Mouse (Mus musculus): Measurements from ENCODE around the gene B3galt2. TPM values are rescaled to one million over a fixed set of nuclear protein-coding genes. Genes with fewer than 3 reads are reported as not detected.

The B3galt2 gene
- polyA plus RNA-seq (2016; fragmentation: Nextera tagmentation; extraction: Ambion mirVana): 1.7 and 2.0 TPM in 2 replicates

DNA sequence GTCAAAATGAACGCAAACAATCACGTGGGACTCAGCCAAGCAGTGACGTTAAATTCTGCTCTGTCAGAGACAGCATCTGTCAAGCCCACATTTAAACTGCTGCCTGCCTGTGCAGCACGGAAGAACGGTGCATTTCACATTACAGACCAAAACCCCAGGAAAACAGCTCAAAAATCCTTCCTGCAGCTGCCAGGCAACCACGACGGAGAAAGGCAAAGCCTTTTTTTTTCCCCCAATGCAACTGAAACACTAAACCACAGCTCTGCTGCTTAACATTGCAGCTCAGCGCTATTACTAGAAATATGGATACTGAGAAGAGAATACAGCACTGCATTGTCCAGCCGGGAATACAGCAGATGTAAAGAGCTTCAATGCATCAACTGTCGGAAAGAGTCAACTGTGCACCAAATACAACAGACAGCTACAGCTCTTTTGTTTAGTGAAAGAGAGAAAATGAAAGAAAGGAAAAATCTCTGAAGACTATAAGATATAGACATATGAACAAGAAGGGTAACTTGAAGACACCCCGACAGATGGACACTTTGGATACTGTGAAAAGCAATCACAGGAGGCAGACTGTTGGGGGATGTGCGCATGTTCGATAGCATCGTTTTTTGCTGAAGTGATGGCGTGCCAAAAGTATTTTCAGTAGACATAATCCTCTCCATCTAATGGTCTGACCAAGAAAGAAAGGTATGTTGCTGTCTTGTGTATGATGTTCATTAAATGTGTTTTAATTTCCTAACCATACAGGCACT lies at the start of gene B3galt2:
Gene B3galt2 (plus strand): TSS at position 15 of the 758 bp plus-strand sequence.
- 40% methylated on average over 15 of the region's 15 CpGs for WGBS
- H3K4me2 ChIP-seq (replicated peaks): peak within 1 kb of the TSS; percentile 52
- H3K9ac ChIP-seq: peak within 1 kb of the TSS; percentile 43; the same call in 1 of the 2 replicates
- peak within 1 kb of the TSS; percentile 32 for H3K4me3 ChIP-seq
- H3K27me3 ChIP-seq (replicated peaks): no peaks in the 10 kb centered on the region
- H3K27ac ChIP-seq: peak within 1 kb of the TSS; percentile 78
- peak; percentile 86 for ATAC-seq (ENCODE audit: low FRiP score, low read depth)
- H3K4me1 ChIP-seq: no peaks in the 10 kb centered on the region
- no peaks in the 10 kb centered on the region for H3K36me3 ChIP-seq
- H3K9me3 ChIP-seq: no peaks in the 10 kb centered on the region

DNA sequence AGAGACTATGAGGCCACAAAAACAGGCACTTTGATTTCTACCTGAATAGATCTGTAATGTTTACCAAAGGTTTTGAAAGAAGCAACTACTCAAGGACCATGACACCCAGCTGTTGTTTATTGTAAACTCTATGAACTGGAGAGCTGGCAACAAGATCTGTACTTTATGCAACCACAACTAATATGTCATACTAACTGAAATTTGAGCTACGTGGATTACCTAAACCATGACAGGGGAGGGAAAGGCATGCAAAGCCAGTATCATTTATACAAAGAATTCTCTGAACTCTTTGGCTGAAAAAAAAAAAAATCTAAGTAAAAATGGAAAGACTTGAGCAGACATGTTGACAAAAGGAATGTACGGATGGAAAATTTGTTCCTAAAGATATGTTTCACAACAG lies 43.6 kb upstream of the B3galt2 start:
- 95% methylated on average over 2 of the region's 2 CpGs for WGBS
- H3K9ac ChIP-seq: no peak overlapping the region
- ATAC-seq (ENCODE audit: low FRiP score, low read depth): no peak
- H3K27ac ChIP-seq: no peak overlapping the region
- no peak overlapping the region for H3K4me3 ChIP-seq
- no peaks in the 10 kb centered on the region for H3K36me3 ChIP-seq
- no peaks in the 10 kb centered on the region for H3K4me1 ChIP-seq
- H3K4me2 ChIP-seq (replicated peaks): no peak overlapping the region
- H3K9me3 ChIP-seq: no peaks in the 10 kb centered on the region
- H3K27me3 ChIP-seq (replicated peaks): no peaks in the 10 kb centered on the region

DNA sequence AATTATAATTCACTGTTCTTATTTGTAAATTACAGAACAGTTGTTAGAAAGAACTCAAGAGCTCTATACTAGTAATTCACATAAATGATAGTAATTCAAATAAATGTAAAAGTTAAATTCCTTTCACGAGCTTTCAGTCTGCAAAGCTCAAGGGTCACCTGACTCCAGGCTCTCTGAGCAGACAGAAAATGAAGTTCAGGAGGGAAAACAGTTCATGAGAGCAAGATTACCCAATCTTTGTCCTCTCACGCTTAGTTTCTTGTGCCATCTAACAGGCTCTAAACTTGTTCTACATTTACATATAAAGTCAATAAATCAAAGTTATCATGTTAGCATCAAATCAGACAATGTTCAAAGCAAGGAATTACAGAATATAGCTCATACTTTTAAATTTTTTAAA lies 31.6 kb upstream of the B3galt2 start:
- no peaks in the 10 kb centered on the region for H3K4me1 ChIP-seq
- H3K9me3 ChIP-seq: no peaks in the 10 kb centered on the region
- no peak overlapping the region for H3K4me3 ChIP-seq
- no peaks in the 10 kb centered on the region for H3K27me3 ChIP-seq (replicated peaks)
- no peak overlapping the region for H3K4me2 ChIP-seq (replicated peaks)
- H3K36me3 ChIP-seq: peaks cover 9% of the 10 kb centered on the region
- no peak for ATAC-seq (ENCODE audit: low FRiP score, low read depth)
- WGBS: 94% methylated on average over 2 of the region's 2 CpGs
- H3K27ac ChIP-seq: no peak overlapping the region
- H3K9ac ChIP-seq: no peak overlapping the region

DNA sequence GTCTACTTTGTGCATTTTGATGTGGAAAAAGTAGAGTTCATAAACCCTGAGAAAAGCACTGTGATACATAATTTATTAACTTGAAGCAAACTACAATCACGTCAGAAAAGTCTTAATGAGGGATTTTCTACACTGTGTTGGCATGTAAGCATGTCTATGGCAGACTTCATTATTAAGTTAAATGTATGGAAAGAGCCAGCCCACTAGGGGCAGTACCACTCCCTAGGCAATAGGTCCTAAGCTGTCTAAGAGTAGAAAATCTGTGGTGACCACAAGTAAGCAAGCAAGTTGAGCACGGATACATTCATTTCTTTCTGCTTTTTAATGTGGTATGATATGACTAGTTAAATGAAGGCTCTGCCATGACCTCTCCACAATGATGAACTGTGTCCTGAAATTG lies 27.6 kb upstream of the B3galt2 start:
- WGBS: 94% methylated on average over 2 of the region's 2 CpGs
- no peak overlapping the region for H3K27ac ChIP-seq
- no peak overlapping the region for H3K4me2 ChIP-seq (replicated peaks)
- no peak overlapping the region for H3K9ac ChIP-seq
- H3K36me3 ChIP-seq: peaks cover 9% of the 10 kb centered on the region
- no peaks in the 10 kb centered on the region for H3K9me3 ChIP-seq
- H3K27me3 ChIP-seq (replicated peaks): no peaks in the 10 kb centered on the region
- H3K4me1 ChIP-seq: no peaks in the 10 kb centered on the region
- H3K4me3 ChIP-seq: no peak overlapping the region
- ATAC-seq (ENCODE audit: low FRiP score, low read depth): no peak

DNA sequence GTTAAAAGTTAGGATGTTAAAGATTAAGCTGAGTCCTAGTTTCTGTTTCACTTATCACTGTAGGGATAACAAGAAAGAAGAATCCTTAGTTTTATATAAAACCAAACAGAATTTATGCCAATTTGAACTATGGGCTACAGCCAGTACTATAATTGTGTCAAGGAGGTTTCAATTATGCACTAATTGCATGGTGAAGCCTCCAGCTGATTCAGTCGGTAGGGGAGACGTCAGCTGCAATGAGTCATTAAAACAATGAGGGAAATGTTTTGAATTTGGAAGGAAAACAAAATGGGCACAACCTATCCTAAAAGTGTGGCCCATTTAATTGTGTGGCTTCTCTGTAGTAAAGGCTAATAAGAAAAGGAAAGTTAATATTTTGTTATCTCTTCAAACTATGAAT lies 20.7 kb upstream of the B3galt2 start:
- WGBS: 49% methylated on average over 2 of the region's 2 CpGs
- ATAC-seq (ENCODE audit: low FRiP score, low read depth): no peak

DNA sequence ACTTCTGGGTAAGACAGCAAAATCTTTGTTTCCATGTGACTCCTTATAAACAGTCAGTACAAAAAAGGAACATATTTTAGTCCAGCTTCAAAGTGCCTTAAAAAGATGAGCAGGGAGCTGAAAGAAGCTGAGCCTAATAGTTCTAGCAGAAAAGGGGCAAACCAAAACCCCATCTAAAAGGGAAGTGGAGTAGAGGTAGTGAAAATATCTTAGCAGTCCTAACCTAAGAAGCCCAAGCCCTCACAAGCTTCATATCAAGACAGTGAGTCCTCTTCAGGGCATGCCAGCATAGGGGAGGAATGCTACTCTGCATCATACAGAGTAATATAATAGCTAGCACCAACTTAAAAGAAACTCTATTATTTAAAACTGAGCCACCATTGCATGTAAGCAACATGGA lies 18.5 kb upstream of the B3galt2 start:
- H3K27me3 ChIP-seq (replicated peaks): no peaks in the 10 kb centered on the region
- peaks cover 10% of the 10 kb centered on the region; the same call in 1 of the 2 replicates for H3K36me3 ChIP-seq
- no peak overlapping the region for H3K4me3 ChIP-seq
- ATAC-seq (ENCODE audit: low FRiP score, low read depth): no peak
- H3K9ac ChIP-seq: no peak overlapping the region
- no peak overlapping the region for H3K4me2 ChIP-seq (replicated peaks)
- H3K27ac ChIP-seq: no peak overlapping the region
- H3K9me3 ChIP-seq: no peaks in the 10 kb centered on the region
- no peaks in the 10 kb centered on the region for H3K4me1 ChIP-seq

More for the DNA sequence above, 20.7 kb upstream of the B3galt2 start:
- H3K9me3 ChIP-seq: no peaks in the 10 kb centered on the region
- H3K4me2 ChIP-seq (replicated peaks): no peak overlapping the region
- no peaks in the 10 kb centered on the region; the same call in 1 of the 2 replicates for H3K36me3 ChIP-seq
- H3K4me3 ChIP-seq: no peak overlapping the region
- H3K4me1 ChIP-seq: no peaks in the 10 kb centered on the region
- H3K27ac ChIP-seq: no peak overlapping the region
- H3K27me3 ChIP-seq (replicated peaks): no peaks in the 10 kb centered on the region
- no peak overlapping the region for H3K9ac ChIP-seq

DNA sequence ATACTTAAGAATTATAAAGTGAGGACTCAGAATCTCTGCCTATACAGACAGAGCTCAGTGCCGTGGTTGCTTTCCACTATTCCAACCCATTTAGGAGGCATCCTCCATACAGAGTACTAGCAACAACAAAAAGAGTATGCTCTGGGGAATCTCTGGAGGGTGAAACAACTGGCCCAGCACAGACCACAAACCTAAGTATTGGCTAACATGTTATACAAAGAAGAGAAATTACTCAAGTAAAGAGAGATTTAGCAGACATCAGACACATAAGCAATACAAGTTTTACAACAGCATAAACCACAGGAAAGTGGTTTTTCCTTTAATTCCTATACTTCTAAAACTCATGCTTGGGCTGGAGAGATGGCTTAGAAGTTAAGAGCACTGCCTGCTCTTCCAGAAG lies 17.8 kb upstream of the B3galt2 start:
- H3K4me1 ChIP-seq: no peaks in the 10 kb centered on the region
- H3K36me3 ChIP-seq: peaks cover 12% of the 10 kb centered on the region; the same call in 1 of the 2 replicates
- no peak overlapping the region for H3K9ac ChIP-seq
- no peak overlapping the region for H3K4me3 ChIP-seq
- H3K4me2 ChIP-seq (replicated peaks): no peak overlapping the region
- no peak for ATAC-seq (ENCODE audit: low FRiP score, low read depth)
- no peaks in the 10 kb centered on the region for H3K9me3 ChIP-seq
- 92% methylated on average over 1 of the region's 1 CpGs for WGBS
- no peak overlapping the region for H3K27ac ChIP-seq
- H3K27me3 ChIP-seq (replicated peaks): no peaks in the 10 kb centered on the region

DNA sequence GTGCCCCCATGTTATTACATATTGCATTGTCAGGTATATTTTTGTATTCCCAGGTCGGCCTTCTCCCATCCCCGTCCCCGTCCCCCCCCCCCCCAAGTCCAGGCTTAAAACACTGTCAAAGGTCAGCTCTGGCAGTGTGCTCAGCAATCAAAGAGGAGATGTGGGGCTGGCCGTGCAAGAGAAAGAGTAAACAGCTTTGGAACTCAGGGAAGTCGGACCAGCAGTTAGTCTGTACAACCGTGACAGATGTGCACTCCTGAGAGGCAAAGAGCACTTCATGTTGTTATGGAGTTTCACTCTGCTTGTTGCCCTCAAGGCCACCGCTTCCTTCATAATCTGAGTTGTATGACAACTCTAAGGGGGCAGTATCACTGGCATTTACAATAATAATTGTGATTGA lies 9.1 kb upstream of the B3galt2 start:
- Histone ChIP-seq H3K27ac (no peak overlapping the region), H3K4me1 (no peaks in the 10 kb centered on the region), H3K9ac (no peak overlapping the region), H3K4me2 (replicated peaks) (no peak overlapping the region), H3K4me3 (no peak overlapping the region), H3K27me3 (replicated peaks) (no peaks in the 10 kb centered on the region), H3K36me3 (peaks cover 9% of the 10 kb centered on the region; the same call in 1 of the 2 replicates), H3K9me3 (no peaks in the 10 kb centered on the region)
- 60% methylated on average over 7 of the region's 7 CpGs for WGBS
- no peak for ATAC-seq (ENCODE audit: low FRiP score, low read depth)

DNA sequence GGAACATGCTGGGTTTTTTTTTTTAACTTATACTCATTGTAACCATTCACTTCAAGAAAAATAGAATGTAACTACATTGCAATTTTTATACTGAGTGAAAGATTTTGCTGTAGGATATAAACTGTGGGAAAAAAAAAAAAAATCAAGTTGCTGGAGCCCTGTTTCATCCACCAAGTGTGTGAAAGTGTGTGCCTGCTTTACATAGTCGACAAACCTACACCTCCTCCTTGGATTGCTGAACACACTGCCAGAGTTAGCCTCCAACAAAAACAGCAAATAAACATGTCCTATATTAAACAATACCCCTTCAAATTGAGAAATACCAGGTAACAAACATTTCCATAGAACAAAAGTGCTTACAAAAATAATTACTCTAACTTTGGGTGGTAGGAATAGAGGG lies 8.1 kb upstream of the B3galt2 start:
- H3K4me1 ChIP-seq: no peaks in the 10 kb centered on the region
- no peaks in the 10 kb centered on the region for H3K36me3 ChIP-seq
- ATAC-seq (ENCODE audit: low FRiP score, low read depth): no peak

DNA sequence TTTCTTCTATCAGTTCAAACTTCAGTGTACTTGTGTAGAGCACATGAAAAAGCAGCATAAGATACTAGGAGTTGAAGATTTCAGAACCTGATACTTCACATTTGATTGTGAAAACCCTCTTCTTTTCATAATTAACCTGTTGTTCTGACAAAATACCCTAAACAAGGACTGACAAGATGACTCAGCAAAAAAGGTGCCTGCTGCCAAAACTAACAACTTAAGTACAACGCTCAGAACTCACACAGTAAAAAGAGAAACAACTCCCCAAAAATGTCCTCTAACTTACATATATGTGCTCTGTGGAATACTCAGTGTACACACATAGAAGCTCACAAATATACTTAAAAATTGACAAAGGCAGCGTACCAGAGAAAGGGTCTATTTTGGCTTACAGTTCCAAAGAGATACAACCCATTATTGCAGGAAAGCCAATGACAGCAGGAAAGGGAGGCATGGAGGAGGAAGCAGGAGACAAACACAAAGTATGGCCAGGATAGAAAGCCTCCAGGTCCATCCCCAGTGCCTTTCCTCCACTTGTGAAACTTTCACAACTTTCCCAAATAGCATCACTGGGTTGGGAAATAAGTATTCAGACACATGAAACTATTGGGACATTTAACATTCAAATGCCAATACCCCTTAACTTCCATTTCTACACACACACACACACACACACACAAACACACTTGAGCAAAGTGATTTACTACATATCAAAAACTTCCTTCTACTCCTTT lies 7.4 kb upstream of the B3galt2 start:
- ATAC-seq (ENCODE audit: low FRiP score, low read depth): no peak
- no peak overlapping the region for H3K9ac ChIP-seq
- H3K4me1 ChIP-seq: no peaks in the 10 kb centered on the region
- no peak overlapping the region for H3K4me3 ChIP-seq
- no peaks in the 10 kb centered on the region for H3K27me3 ChIP-seq (replicated peaks)
- no peak overlapping the region for H3K4me2 ChIP-seq (replicated peaks)
- H3K27ac ChIP-seq: no peak overlapping the region
- no peaks in the 10 kb centered on the region for H3K9me3 ChIP-seq
- no peaks in the 10 kb centered on the region for H3K36me3 ChIP-seq
- WGBS: 93% methylated on average over 2 of the region's 2 CpGs

More for the DNA sequence above, 8.1 kb upstream of the B3galt2 start:
- Histone ChIP-seq H3K9me3 (no peaks in the 10 kb centered on the region), H3K9ac (no peak overlapping the region), H3K4me2 (replicated peaks) (no peak overlapping the region), H3K4me3 (no peak overlapping the region), H3K27me3 (replicated peaks) (no peaks in the 10 kb centered on the region), H3K27ac (no peak overlapping the region)
- 87% methylated on average over 1 of the region's 1 CpGs for WGBS

DNA sequence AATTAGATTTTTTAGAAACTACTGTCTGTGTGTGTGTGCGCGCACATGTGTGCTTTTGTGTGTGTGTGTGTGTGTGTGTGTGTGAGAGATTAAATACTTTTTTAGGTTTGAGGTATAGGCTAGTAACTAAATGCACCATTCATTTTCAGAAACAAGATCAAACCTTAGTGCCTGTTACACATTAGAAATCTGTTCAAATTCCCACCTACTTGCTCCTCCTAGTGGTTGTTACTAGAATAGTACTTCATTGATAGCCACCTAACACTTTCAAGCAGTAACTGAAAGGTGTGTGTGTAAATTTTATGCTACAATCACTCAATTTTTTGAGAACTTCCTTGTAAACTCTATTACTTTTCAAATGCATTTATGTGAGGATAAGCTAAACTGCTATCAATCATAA lies 3.8 kb downstream of the B3galt2 start:
- Histone ChIP-seq H3K9ac (no peak overlapping the region), H3K27me3 (replicated peaks) (no peaks in the 10 kb centered on the region), H3K4me3 (no peak overlapping the region), H3K27ac (no peak overlapping the region), H3K4me2 (replicated peaks) (no peak overlapping the region; the same call in 1 of the 2 replicates), H3K9me3 (no peaks in the 10 kb centered on the region), H3K36me3 (no peaks in the 10 kb centered on the region), H3K4me1 (no peaks in the 10 kb centered on the region)
- WGBS: 94% methylated on average over 2 of the region's 2 CpGs
- no peak for ATAC-seq (ENCODE audit: low FRiP score, low read depth)

DNA sequence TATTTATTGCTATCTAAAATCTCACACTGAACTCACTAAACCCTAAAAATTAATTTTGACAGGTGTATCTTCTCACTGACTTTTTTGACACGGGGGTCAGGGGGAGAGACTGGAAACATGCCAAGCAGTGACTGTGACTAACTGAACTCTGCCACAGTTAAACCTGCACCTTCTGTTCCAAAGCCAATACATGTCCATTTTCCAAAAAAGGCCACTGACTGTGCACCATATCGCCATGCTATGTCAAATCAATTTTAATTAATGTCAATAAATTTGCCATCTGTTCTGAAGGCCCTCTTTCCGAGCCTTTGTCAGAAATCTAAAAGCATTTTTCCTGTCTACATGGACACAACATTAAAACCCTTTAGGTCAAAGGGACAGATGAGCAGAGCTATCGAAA lies 4.9 kb downstream of the B3galt2 start:
- H3K27ac ChIP-seq: no peak overlapping the region
- H3K36me3 ChIP-seq: 0 out of 2 replicates have a peak, but pooled peaks cover 3% of the 10 kb centered on the region
- WGBS: 66% methylated on average over 4 of the region's 4 CpGs
- ATAC-seq (ENCODE audit: low FRiP score, low read depth): no peak
- H3K4me2 ChIP-seq (replicated peaks): peak overlapping the region; percentile 12; the same call in 1 of the 2 replicates
- no peaks in the 10 kb centered on the region for H3K27me3 ChIP-seq (replicated peaks)
- H3K9ac ChIP-seq: no peak overlapping the region
- no peaks in the 10 kb centered on the region for H3K4me1 ChIP-seq
- no peak overlapping the region for H3K4me3 ChIP-seq
- no peaks in the 10 kb centered on the region for H3K9me3 ChIP-seq

All from neural tube, embryonic 12.5 days (tissue).